Mouse (Mus musculus): ENCODE measurements around the gene Cd52. TPM values are rescaled to one million over a fixed set of nuclear protein-coding genes. Genes with fewer than 3 reads are reported as not detected.

Gene Cd52
- total and polyA plus RNA-seq, 2 experiments from 2014 or later: 2.7 TPM; not detected in 1

DNA sequence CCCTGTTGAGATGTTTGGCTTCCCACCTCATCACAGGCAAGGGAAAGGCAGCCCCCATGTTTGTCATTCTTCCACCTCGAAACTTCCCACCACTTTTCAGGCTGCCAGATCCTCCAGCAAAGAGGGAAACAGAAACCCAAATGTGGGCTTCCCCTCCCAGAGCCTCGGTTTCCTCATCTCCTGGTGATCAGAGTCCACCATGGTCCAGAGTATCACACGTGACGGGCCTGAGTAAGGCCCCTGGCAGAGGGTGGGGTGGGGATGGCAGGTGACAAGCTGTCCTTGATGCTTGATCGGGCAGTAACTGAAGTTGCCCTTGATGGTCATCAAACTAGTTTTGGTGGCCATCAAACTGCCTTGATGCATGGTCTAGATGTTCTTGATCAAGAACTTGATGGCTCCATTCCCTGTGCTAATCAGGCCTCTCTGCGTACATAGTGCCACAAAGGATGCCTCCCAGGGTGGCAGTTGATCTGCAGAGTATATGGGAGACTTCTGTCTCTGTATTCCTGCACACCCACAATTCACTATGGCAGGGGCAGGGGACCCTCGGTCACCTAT lies 798 bp downstream of the Cd52 start:
- no peak for TF ChIP-seq CTCF (IDR thresholded peaks at IDR 0.05; ENCODE audit: low read depth)
- H3K9ac ChIP-seq (replicated peaks; ENCODE audit: low read length): no peak overlapping the region
- H3K27me3 ChIP-seq (ENCODE audit: insufficient read depth, low read length): no peaks in the 10 kb centered on the region
- H3K4me3 ChIP-seq (ENCODE audit: low read length): no peak overlapping the region
- no peak for DNase-seq (ENCODE audit: low spot score)
- H3K27ac ChIP-seq: no peak overlapping the region
- no peaks in the 10 kb centered on the region for H3K36me3 ChIP-seq (ENCODE audit: insufficient read depth, low read length)
- H3K4me1 ChIP-seq (ENCODE audit: insufficient read depth, low read length): no peaks in the 10 kb centered on the region
- H3K4me2 ChIP-seq (ENCODE audit: low read depth, low read length): no peak overlapping the region
- 79% methylated on average over 7 of the region's 7 CpGs for WGBS
- no peaks in the 10 kb centered on the region for H3K9me3 ChIP-seq (ENCODE audit: low read length)
- ATAC-seq: no peak

DNA sequence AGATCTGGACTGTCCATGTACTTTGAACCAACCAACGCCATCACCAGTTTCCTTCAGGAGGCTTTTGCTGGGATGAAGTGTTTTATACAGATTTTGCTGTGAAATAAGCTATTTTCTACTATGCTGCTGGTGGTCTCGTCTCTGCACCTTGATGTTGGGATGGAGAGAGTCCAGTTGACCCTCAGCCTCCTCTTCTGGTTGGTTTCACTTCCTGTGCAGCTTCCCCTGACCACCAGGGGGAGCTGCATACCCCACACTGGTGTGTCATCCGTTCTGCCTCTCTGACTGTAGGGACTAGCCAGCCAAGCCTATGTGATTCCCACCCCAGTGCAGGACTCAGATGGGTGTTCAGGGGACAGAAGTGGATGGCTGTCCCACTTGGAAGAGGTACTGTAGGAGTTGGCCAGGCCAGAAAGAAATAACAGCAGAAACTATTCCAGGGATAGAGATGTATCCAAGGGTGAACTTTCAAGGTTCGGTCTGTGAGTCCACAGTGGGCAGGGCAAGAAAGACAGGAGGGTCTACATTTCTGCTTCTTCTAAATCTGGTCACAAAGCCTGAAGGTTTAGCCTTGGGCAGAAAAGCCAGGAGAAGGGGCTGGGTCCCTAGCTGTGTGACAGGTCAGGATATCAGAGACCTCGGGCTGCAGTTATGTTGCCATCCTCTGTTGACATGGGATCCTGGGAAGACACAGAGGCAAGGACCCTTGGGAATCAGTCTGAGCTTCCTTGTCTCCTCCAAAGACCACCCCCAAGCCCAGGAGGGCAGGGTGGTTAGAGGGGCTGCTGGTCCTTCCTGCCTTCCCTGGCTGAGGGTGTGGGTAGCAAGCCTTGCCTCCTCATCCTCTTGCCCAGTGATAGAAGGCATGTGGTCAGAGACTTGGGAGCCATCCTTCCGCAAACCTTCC lies 2.2 kb downstream of the Cd52 start:
- H3K9ac ChIP-seq (replicated peaks; ENCODE audit: low read length): no peak overlapping the region
- H3K4me3 ChIP-seq (ENCODE audit: low read length): no peak overlapping the region
- H3K27ac ChIP-seq: no peak overlapping the region
- DNase-seq (ENCODE audit: low spot score) (peak; percentile 28), ATAC-seq (no peak)
- no peaks in the 10 kb centered on the region for H3K4me1 ChIP-seq (ENCODE audit: insufficient read depth, low read length)
- H3K9me3 ChIP-seq (ENCODE audit: low read length): no peaks in the 10 kb centered on the region
- no peaks in the 10 kb centered on the region for H3K27me3 ChIP-seq (ENCODE audit: insufficient read depth, low read length)
- WGBS: 75% methylated on average over 6 of the region's 6 CpGs
- no peaks in the 10 kb centered on the region for H3K36me3 ChIP-seq (ENCODE audit: insufficient read depth, low read length)
- peak; percentile 72 for TF ChIP-seq CTCF (IDR thresholded peaks at IDR 0.05; ENCODE audit: low read depth)
- H3K4me2 ChIP-seq (ENCODE audit: low read depth, low read length): no peak overlapping the region

DNA sequence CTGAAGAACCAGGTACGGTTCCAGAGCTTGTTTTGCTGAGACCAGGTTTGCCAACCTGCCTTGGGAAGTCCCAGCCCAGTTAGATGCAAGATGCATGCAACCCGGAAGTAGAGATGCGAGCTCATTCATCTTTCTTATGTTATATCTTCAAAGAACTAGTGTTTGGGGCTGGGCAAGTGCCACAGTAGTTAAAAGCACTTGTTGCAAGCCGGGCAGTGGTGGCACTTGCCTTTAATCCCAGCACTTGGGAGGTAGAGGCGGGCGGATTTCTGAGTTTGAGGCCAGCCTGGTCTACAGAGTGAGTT lies 3.7 kb downstream of the Cd52 start:
- DNase-seq (ENCODE audit: low spot score) (no peak), ATAC-seq (no peak)
- Histone ChIP-seq H3K4me1 (ENCODE audit: insufficient read depth, low read length) (no peaks in the 10 kb centered on the region), H3K9me3 (ENCODE audit: low read length) (no peaks in the 10 kb centered on the region), H3K27me3 (ENCODE audit: insufficient read depth, low read length) (no peaks in the 10 kb centered on the region), H3K27ac (no peak overlapping the region), H3K9ac (replicated peaks; ENCODE audit: low read length) (no peak overlapping the region), H3K4me2 (ENCODE audit: low read depth, low read length) (no peak overlapping the region), H3K4me3 (ENCODE audit: low read length) (no peak overlapping the region), H3K36me3 (ENCODE audit: insufficient read depth, low read length) (no peaks in the 10 kb centered on the region)
- WGBS: 83% methylated on average over 6 of the region's 6 CpGs
- TF ChIP-seq CTCF (IDR thresholded peaks at IDR 0.05; ENCODE audit: low read depth): no peak

DNA sequence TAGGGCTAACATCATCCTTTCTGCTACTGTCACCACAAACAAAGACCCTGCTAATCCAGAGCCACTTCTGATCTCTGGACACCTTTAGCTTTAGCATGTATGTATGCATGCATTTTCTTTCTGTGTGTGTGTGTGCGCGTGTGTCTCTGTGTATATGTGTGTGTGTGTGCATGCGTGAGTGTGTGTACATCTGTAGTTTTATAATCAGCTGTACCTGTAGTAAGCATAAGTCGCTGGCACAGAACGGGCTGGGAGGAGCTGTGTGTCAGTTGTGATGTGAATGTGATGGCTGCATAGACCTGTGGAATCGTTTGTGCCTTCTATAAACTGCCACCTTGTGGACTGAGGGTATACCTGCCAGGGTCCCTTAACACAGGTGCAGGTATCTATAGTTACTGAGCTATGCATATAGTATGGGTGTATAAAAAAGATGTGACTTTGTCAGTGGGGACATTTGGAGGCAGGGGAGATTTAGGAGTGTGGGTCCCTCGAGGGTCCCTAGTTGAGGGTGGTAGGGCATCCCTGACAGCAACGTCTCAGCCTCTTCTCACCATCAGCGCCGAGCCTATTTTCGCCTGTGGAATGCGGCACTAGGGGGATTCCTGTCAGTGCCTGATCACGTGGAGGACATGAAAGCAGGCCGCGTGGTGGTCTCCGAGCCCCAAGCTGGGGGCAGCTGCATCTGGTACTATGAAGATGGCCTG lies 4.2 kb downstream of the Cd52 start:
- Histone ChIP-seq H3K27ac (no peak overlapping the region), H3K4me3 (ENCODE audit: low read length) (no peak overlapping the region), H3K9ac (replicated peaks; ENCODE audit: low read length) (no peak overlapping the region), H3K27me3 (ENCODE audit: insufficient read depth, low read length) (no peaks in the 10 kb centered on the region), H3K4me2 (ENCODE audit: low read depth, low read length) (no peak overlapping the region), H3K36me3 (ENCODE audit: insufficient read depth, low read length) (no peaks in the 10 kb centered on the region), H3K4me1 (ENCODE audit: insufficient read depth, low read length) (no peaks in the 10 kb centered on the region), H3K9me3 (ENCODE audit: low read length) (no peaks in the 10 kb centered on the region)
- DNase-seq (ENCODE audit: low spot score): peak; percentile 25
- no peak for ATAC-seq
- WGBS: 81% methylated on average over 16 of the region's 16 CpGs
- TF ChIP-seq CTCF (IDR thresholded peaks at IDR 0.05; ENCODE audit: low read depth): peak; percentile 39; the same call in 1 of the 2 replicates

DNA sequence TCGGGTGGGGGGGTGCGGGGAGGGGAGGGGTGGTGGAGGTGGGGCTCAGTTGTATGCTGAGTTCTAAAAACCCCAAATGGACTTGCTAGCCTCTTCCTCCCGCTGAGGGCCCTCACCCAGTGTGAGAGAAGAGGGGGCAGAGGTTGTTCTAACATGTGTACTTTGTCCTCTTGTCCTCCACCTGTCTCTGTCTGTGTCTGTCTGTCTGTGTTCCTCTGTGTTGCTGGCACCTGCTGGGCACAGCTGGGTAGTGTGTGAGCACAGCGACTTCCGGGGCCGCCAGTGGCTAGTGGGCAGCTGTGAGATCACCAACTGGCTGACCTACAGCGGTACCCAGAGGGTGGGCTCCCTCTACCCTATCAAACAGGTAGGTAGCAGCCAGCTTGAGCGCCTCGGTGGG lies 5.9 kb downstream of the Cd52 start:
- WGBS: 73% methylated on average over 9 of the region's 9 CpGs
- TF ChIP-seq CTCF (IDR thresholded peaks at IDR 0.05; ENCODE audit: low read depth): no peak

DNA sequence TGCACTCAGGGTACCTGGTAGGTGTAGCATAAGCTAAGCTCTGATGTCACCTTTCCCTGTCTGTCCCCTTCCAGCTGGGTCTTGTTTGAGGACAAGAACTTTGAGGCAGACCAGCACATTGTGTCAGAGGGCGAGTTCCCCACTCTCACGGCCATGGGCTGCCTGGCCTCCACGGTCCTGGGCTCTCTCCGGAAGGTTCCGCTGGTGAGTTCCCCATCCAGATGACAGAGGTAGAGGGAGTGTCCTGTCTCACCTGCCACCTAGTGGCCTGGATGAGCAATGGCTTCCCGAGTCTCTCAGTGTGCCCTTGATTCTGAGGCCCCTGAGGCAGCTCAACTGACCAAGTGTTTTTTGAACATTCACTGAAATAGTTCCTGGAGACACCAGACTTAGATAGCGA lies 7.5 kb downstream of the Cd52 start:
- H3K36me3 ChIP-seq (ENCODE audit: insufficient read depth, low read length): no peaks in the 10 kb centered on the region
- no peak overlapping the region for H3K4me3 ChIP-seq (ENCODE audit: low read length)
- no peaks in the 10 kb centered on the region for H3K9me3 ChIP-seq (ENCODE audit: low read length)
- 44% methylated on average over 7 of the region's 7 CpGs for WGBS
- H3K9ac ChIP-seq (replicated peaks; ENCODE audit: low read length): no peak overlapping the region
- no peaks in the 10 kb centered on the region for H3K4me1 ChIP-seq (ENCODE audit: insufficient read depth, low read length)
- DNase-seq (ENCODE audit: low spot score) (peak; percentile 58), ATAC-seq (peak; percentile 62; the same call in 1 of the 2 replicates)
- no peak overlapping the region for H3K27ac ChIP-seq
- no peaks in the 10 kb centered on the region for H3K27me3 ChIP-seq (ENCODE audit: insufficient read depth, low read length)
- H3K4me2 ChIP-seq (ENCODE audit: low read depth, low read length): no peak overlapping the region
- TF ChIP-seq CTCF (IDR thresholded peaks at IDR 0.05; ENCODE audit: low read depth): peak; percentile 84

More for the DNA sequence above, 5.9 kb downstream of the Cd52 start:
- DNase-seq (ENCODE audit: low spot score) (no peak), ATAC-seq (no peak)
- H3K4me3 ChIP-seq (ENCODE audit: low read length): no peak overlapping the region
- no peaks in the 10 kb centered on the region for H3K27me3 ChIP-seq (ENCODE audit: insufficient read depth, low read length)
- H3K9me3 ChIP-seq (ENCODE audit: low read length): no peaks in the 10 kb centered on the region
- H3K27ac ChIP-seq: no peak overlapping the region
- H3K9ac ChIP-seq (replicated peaks; ENCODE audit: low read length): no peak overlapping the region
- H3K4me1 ChIP-seq (ENCODE audit: insufficient read depth, low read length): no peaks in the 10 kb centered on the region
- no peaks in the 10 kb centered on the region for H3K36me3 ChIP-seq (ENCODE audit: insufficient read depth, low read length)
- no peak overlapping the region for H3K4me2 ChIP-seq (ENCODE audit: low read depth, low read length)
